Mouse (Mus musculus) hindbrain, embryonic 12.5 days (tissue): ENCODE measurements at regions not wholly inside any gene's neighbourhood (a gene's known extent, or its start where the extent isn't known, plus 50 kb on each side); places are given as distances from the start of the nearest gene placed in this dataset.
"Not testable (repeated sequence)": the region's sequence is repeated elsewhere in the genome, so short reads cannot be mapped to it uniquely, and the experiment has no call there.

Source experiments
- ATAC-seq: fragments of 200-750 bp; cut with Nextera tagmentation; 2 replicates; pipeline ENCODE4 v1.8.0; 2017; ENCODE audit warnings: moderate TSS enrichment; ENCODE audit not compliant: low FRiP score
- H3K27ac ChIP-seq: fragments of 300-500 bp; sonication (generic); 2 replicates; pipeline ENCODE4 v1.5.1; 2016; ENCODE audit warnings: mild to moderate bottlenecking
- H3K27me3 ChIP-seq: fragments of 300-500 bp; sonication (generic); 2 replicates; pipeline ENCODE4 v1.6.1; 2016; ENCODE audit warnings: mild to moderate bottlenecking
- H3K36me3 ChIP-seq: fragments of 300-500 bp; sonication (generic); 2 replicates; pipeline ENCODE4 v1.6.1; 2016; ENCODE audit warnings: mild to moderate bottlenecking
- H3K4me1 ChIP-seq: fragments of 300-500 bp; sonication (generic); 2 replicates; pipeline ENCODE4 v1.6.1; 2016
- H3K4me2 ChIP-seq: fragments of 300-500 bp; sonication (generic); replicated peaks from 2 replicates; pipeline ENCODE4 v1.6.1; 2016; ENCODE audit warnings: mild to moderate bottlenecking
- H3K4me3 ChIP-seq: fragments of 300-500 bp; sonication (generic); 2 replicates; pipeline ENCODE4 v1.5.1; 2016; ENCODE audit warnings: mild to moderate bottlenecking
- H3K9ac ChIP-seq: fragments of 300-500 bp; sonication (generic); 2 replicates; pipeline ENCODE4 v1.6.1; 2016; ENCODE audit warnings: mild to moderate bottlenecking, moderate library complexity
- H3K9me3 ChIP-seq: fragments of 300-500 bp; sonication (generic); replicated peaks from 2 replicates; pipeline ENCODE4 v1.6.1; 2016; ENCODE audit warnings: mild to moderate bottlenecking
- WGBS: fragments of 180-500 bp; shearing (Covaris S2); methylation state at CpG from one replicate; pipeline ENCODE4 v1.1.7; 2016; 5-methylcytosine and 5-hydroxymethylcytosine counted together

GRCm38 (mm10) chr13:4759965-4760364 is 151.0 kb upstream of the Akr1e1 start:
- Histone ChIP-seq H3K27ac (no peak overlapping the region), H3K4me2 (no peak overlapping the region), H3K4me3 (no peak overlapping the region), H3K9me3 (no peaks in the 10 kb centered on the region), H3K27me3 (no peaks in the 10 kb centered on the region), H3K4me1 (no peaks in the 10 kb centered on the region), H3K36me3 (no peaks in the 10 kb centered on the region), H3K9ac (no peak overlapping the region)
- no peak for ATAC-seq
- WGBS = 38% methylated on average over 3 of the region's 3 CpGs

- Histone ChIP-seq H3K36me3 (no peaks in the 10 kb centered on the region), H3K4me1 (no peaks in the 10 kb centered on the region)
- ATAC-seq = no peak; the same call in 1 of the 2 replicates
Observed at GRCm38 (mm10) chr13:4756529-4756928, 147.6 kb upstream of the Akr1e1 start.

GRCm38 (mm10) chr13:4742930-4743329 is 134.0 kb upstream of the Akr1e1 start:
- Histone ChIP-seq H3K4me2 (no peak overlapping the region), H3K4me3 (no peak overlapping the region), H3K4me1 (no peaks in the 10 kb centered on the region), H3K9ac (no peak overlapping the region), H3K27ac (no peak overlapping the region), H3K9me3 (no peaks in the 10 kb centered on the region), H3K27me3 (no peaks in the 10 kb centered on the region), H3K36me3 (no peaks in the 10 kb centered on the region)
- ATAC-seq = no peak
- 62% methylated on average over 2 of the region's 2 CpGs for WGBS

More at GRCm38 (mm10) chr13:4756529-4756928, 147.6 kb upstream of the Akr1e1 start:
- H3K27me3 ChIP-seq = no peaks in the 10 kb centered on the region
- H3K27ac ChIP-seq = no peak overlapping the region
- H3K9ac ChIP-seq = no peak overlapping the region
- H3K4me3 ChIP-seq = no peak overlapping the region
- no peaks in the 10 kb centered on the region for H3K9me3 ChIP-seq
- no peak overlapping the region for H3K4me2 ChIP-seq

- 81% methylated on average over 2 of the region's 2 CpGs for WGBS
- not testable (repeated sequence) for H3K27ac ChIP-seq, H3K4me3 ChIP-seq, H3K27me3 ChIP-seq, H3K9me3 ChIP-seq, H3K4me2 ChIP-seq, H3K36me3 ChIP-seq, H3K9ac ChIP-seq, H3K4me1 ChIP-seq, ATAC-seq
Observed at GRCm38 (mm10) chr13:4716299-4716698, 107.3 kb upstream of the Akr1e1 start.

GRCm38 (mm10) chr13:4714724-4715123 is 105.8 kb upstream of the Akr1e1 start:
- Histone ChIP-seq H3K4me1 (no peaks in the 10 kb centered on the region), H3K27me3 (no peaks in the 10 kb centered on the region), H3K4me2 (no peak overlapping the region), H3K36me3 (no peaks in the 10 kb centered on the region), H3K9me3 (no peaks in the 10 kb centered on the region), H3K4me3 (no peak overlapping the region), H3K9ac (no peak overlapping the region), H3K27ac (no peak overlapping the region)
- WGBS = 76% methylated on average over 1 of the region's 1 CpGs
- no peak for ATAC-seq

GRCm38 (mm10) chr13:4712698-4713097 is 103.7 kb upstream of the Akr1e1 start:
- no peak overlapping the region for H3K4me2 ChIP-seq
- no peaks in the 10 kb centered on the region for H3K9me3 ChIP-seq
- H3K36me3 ChIP-seq = no peaks in the 10 kb centered on the region
- no peak overlapping the region for H3K9ac ChIP-seq
- H3K4me3 ChIP-seq = no peak overlapping the region
- H3K4me1 ChIP-seq = no peaks in the 10 kb centered on the region
- no peaks in the 10 kb centered on the region for H3K27me3 ChIP-seq
- no peak for ATAC-seq
- WGBS = 46% methylated on average over 3 of the region's 3 CpGs
- no peak overlapping the region for H3K27ac ChIP-seq

- not testable (repeated sequence) for H3K27ac ChIP-seq
- WGBS = 51% methylated on average over 2 of the region's 2 CpGs
Observed at GRCm38 (mm10) chr13:4699591-4699990, 90.6 kb upstream of the Akr1e1 start.

GRCm38 (mm10) chr13:4666375-4667140 is 57.6 kb upstream of the Akr1e1 start:
- no peak for ATAC-seq
- Histone ChIP-seq H3K4me3 (no peak overlapping the region), H3K9me3 (no peaks in the 10 kb centered on the region), H3K27me3 (no peaks in the 10 kb centered on the region), H3K27ac (no peak overlapping the region), H3K36me3 (no peaks in the 10 kb centered on the region), H3K9ac (no peak overlapping the region), H3K4me1 (no peaks in the 10 kb centered on the region), H3K4me2 (peak overlapping the region; percentile 24; the same call in 1 of the 2 replicates)
- 34% methylated on average over 11 of the region's 11 CpGs for WGBS

More at GRCm38 (mm10) chr13:4699591-4699990, 90.6 kb upstream of the Akr1e1 start:
- not testable (repeated sequence) for H3K4me1 ChIP-seq, H3K27me3 ChIP-seq, H3K4me2 ChIP-seq, H3K4me3 ChIP-seq, H3K9ac ChIP-seq, H3K9me3 ChIP-seq, ATAC-seq, H3K36me3 ChIP-seq

- no peak overlapping the region for H3K27ac ChIP-seq
- no peaks in the 10 kb centered on the region for H3K27me3 ChIP-seq
- no peak overlapping the region for H3K9ac ChIP-seq
- ATAC-seq = no peak
- no peaks in the 10 kb centered on the region for H3K9me3 ChIP-seq
- no peaks in the 10 kb centered on the region for H3K36me3 ChIP-seq
- WGBS = 69% methylated on average over 3 of the region's 3 CpGs
- no peak overlapping the region for H3K4me3 ChIP-seq
- no peak overlapping the region for H3K4me2 ChIP-seq
- H3K4me1 ChIP-seq = no peaks in the 10 kb centered on the region
Observed at GRCm38 (mm10) chr13:4663390-4663789, 54.4 kb upstream of the Akr1e1 start.

GRCm38 (mm10) chr13:4662336-4663101 is 53.5 kb upstream of the Akr1e1 start:
- Histone ChIP-seq H3K4me1 (no peaks in the 10 kb centered on the region), H3K4me2 (no peak overlapping the region), H3K9ac (no peak overlapping the region), H3K4me3 (no peak overlapping the region), H3K36me3 (no peaks in the 10 kb centered on the region), H3K9me3 (no peaks in the 10 kb centered on the region), H3K27ac (no peak overlapping the region), H3K27me3 (no peaks in the 10 kb centered on the region)
- 56% methylated on average over 13 of the region's 13 CpGs for WGBS
- peak; percentile 81 for ATAC-seq
